Mouse (Mus musculus): Measurements from ENCODE around the gene Coq9. TPM values are rescaled to one million over a fixed set of nuclear protein-coding genes. Genes with fewer than 3 reads are reported as not detected.
A peak's percentile ranks its signal among the peaks of the same experiment; 100 is the strongest.

Coq9 gene
- total RNA-seq, 2 experiments from 2014 or later, result 392 to 399 TPM

DNA sequence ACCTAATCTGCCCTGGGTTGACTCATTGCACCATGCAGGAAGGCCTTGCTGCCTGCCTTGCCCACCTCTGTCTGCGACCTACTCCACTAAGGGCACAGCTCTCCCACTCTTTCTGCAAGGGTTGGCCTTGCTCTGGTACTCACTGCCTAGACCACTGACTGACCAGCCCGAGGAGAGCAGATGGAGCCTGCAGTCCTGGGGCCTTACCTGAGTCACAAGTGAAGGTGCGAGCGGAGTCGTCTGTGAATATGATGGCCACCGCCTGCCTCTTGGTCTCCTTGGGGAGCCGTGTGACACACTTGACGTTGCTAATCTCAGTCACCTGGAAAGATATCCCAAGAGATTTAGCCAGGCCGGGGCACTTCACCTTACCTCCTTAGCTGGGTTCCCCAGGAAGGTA, 28.8 kb downstream of the Coq9 start:
- no peak for DNase-seq (ENCODE audit: low spot score)

DNA sequence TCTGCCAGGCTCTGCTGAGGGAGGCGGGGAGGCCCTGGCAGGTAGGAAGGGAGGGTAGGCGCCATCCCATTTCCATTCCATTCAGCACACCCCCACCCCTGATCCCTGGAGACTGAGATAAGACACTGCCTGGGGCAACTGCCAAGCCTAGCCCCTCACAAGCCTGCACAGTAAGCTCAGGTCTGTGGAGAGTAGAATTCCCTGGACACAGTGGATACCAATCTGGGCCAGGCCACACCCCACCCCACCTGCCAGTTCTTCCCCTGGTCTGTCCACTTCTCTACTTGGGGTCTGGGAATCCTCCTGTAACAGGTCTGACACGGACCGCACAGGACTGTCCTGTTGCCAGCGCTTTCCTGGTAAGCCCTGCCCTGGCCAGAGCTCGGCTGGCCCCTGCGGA, 31.0 kb downstream of the Coq9 start:
- no peak for DNase-seq (ENCODE audit: low spot score)

DNA sequence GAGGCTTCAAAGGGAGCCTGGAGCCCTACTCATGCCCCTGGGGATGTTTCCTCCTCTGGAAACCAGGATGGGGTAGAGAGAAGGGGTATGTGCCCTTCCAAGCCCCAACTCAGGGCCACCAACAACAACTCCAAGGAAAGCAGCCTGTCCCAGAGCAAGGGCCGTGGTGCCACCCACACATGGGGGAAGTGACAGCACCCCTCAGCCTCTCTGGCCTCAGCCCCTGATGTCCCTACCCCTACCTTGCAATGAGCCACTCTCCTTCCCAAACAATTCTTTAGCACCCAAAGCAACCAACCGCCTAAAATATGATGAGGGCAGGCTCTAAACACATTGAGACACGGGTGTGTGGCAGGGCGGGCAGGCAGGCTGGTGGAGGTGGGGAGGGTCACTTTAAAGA, 31.9 kb downstream of the Coq9 start:
- no peak for DNase-seq (ENCODE audit: low spot score)

DNA sequence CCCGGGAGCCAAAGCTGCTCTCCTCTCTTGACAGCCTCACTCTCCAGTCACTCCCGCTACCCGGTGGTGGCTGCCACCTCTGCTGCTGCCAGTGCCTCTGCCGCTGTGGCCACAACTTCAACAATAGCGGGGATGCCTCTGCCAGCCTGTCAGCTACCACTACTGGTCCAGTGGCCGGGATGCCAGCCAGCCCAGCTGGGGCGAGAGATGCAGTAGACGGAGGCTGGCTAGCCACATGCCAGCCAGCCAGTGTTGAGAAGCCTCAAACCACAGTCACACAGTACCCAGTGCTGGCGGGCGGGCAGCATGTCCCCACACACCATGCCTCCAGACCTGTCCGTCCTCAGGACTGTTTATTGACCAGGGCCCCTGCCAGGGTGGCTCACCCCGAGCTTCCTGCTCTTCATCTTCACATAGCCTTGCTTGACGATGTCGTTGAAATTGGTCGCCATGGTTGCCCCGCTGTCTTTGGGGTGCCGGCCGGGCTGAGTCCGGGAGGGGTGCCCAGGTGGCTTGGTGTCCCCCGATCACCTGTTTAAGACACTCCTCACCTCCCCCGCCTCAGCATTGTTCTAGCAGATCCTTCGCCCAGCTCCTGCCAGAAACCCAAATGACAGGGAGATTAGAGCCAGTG, 32.5 kb downstream of the Coq9 start:
- no peak for DNase-seq (ENCODE audit: low spot score)

DNA sequence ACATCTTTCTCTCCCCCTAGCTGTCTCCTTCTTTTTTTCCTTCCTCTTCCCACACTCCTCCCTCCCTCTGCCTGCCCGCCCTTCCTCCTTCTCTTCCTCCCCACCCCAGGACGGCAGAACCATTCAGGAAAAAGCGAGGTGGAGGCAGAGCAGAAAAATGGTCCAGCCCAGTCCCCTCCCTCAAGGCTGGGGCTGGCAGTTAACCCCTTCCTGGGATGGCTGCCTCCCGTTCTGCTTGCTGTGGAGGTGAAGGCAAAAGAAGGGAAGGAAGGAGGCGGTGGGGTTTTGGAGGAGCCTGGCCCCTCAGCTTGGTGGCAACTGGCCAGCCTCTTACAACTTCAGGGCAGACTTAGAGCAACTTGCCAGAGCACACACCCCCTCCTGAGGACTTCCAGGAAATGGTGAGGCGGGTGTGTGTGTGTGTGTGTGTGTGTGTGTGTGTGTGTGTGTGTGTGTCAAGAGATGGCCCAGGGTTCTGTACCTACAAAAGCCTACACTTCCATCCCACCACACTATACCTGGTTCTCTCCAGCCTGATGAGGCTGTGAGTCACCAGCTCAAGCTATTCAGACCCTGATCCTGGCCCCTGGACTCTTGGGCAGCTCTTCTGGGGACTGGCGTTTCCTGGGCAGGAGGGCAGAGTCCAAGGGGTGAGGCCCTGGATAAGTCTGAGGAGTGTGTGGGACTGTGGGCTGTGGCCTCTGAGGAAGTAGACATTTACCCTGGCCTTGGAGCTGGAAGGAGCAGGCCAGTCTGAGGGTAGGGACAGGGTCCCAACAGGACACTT, 33.2 kb downstream of the Coq9 start:
- DNase-seq (ENCODE audit: low spot score), result peak; percentile 61

DNA sequence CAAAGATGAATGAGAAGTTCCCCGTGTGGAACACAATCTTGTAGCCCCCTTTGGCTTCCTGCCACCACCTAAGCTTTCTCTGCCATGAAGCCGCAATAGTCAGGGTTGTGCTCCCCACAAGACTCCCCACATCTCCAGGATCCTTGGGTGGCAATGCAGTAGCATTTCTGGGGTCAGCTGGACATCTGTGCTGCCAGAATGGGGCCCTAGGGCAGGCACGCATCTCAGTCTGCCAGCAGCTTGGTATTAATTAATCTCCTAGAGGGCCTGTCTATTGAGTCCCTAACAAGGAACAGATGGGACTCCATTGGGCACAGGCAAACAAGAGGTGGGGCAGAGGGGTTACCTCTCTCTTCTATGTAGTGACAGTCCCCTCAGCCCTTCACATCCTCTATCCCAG, 34.0 kb downstream of the Coq9 start:
- DNase-seq (ENCODE audit: low spot score), result no peak

DNA sequence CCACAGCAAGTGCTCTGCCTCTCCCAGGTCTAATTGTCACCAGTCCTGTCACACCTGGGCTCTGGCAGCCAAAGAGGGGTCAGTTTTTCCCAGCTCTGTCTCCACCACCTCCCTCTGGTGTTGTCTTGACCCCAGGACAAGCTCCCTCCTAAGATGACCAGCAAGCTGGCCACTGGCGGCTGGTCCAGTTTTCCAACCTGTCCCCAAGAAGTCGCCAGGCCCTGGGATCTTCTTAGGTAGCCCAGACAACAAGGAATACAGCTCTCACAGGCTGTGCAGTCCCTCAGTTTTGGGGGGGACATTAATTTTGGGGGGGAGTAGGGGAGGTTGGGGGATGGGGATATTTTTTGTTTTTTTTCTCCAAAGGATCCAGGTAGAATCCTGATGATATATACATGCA, 34.5 kb downstream of the Coq9 start:
- no peak for DNase-seq (ENCODE audit: low spot score)

DNA sequence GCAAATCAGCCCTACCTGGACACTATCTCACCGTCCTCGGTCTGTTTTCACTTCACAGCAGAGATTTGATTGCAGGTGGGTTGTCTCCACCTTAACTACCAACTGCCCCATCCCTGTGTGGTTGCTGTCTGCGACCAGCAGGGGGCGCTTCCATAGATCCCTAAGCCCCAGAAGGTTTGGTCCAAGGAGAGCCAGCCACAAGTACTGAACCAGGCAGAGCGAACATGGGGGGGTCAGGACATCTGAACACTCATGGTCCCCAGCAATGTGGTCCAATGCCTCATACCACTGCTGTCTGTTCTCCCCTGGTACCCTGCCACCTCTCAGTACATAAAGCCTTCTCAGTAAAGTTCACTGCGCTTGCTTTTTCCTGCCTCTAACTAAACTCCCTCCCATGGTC, 36.2 kb downstream of the Coq9 start:
- DNase-seq (ENCODE audit: low spot score), result peak; percentile 75

DNA sequence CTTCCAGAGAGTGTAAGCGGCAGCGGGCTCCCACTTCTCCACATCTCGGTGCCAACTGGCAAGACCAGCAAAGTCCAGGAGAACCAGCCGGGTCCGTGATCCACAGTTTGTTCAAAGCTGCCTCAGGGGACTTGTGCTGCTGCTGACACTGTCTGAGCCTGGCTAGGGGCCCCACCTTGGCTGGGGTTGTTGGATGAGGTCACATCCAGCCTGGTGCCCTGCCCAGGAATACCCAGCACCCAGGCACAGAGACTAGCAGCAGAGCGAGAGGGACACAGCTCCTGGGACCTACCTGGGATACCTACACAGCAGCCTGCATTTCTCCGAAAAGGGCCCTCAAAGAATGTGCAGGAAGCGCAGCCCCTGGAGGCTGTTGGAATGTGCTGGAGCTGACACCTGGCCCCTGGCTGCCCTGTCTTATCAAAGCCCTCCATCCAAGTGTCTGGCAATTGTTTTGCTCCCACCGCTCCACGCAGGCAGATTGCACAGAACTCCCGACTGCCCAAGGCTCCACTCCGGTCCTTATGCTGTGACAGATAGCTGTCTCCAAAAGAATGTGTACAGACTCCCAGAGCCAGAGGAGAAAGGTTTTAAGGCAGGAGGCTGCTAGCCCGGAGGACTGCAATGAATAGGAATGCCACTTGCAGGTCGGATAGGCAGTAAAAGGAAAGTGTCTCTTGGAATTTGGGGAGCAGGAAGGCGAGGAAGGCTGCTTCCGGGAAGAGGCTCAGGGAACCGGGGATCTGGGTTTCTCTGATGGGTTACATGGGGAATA, 37.2 kb downstream of the Coq9 start:
- DNase-seq (ENCODE audit: low spot score), result no peak

DNA sequence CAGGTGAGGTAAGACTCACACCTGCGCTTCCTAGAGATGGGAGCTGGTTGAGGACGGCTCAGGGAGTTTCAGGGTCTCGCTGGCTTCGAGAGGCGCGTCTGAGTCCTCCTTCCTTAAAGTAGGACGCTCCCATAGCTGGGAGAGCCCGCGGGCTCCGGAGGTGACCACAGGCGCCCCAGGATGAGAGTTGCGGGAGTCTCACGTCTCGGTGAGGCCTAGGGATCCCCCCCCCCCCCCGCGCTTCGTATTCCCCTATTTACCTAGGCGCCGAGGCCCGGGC, 37.7 kb downstream of the Coq9 start:
- DNase-seq (ENCODE audit: low spot score), result no peak

DNA sequence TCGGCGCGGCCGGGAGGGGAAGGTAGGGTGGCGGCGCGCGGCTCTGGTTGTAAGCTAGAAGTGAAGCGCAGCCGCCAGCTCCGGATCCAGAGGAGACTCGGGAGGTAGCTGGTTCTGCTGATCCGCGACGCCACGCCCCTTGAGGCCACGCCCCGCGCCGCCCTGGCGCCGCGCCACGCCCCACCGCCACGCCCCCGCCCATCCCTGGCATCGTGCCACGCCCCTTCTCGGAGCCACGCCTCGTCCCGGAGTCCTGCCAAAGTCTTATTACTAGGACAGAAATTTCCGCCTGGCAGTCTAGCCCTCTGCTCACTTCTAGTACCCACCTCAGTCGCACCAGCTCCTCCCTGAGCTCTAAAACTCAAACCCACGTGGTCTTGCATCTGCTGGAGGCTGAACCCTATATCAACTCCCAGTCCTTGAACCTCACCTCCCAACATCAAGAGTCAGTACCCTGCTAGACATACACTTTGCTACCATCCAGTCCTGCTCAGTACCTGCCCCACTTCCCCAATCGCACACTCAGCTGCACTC, 38.1 kb downstream of the Coq9 start, which contains the start of gene Dok4:
Dok4 (minus strand) TSS at position 134 of the 534 bp plus-strand sequence.
- DNase-seq (ENCODE audit: low spot score), result peak; percentile 84

DNA sequence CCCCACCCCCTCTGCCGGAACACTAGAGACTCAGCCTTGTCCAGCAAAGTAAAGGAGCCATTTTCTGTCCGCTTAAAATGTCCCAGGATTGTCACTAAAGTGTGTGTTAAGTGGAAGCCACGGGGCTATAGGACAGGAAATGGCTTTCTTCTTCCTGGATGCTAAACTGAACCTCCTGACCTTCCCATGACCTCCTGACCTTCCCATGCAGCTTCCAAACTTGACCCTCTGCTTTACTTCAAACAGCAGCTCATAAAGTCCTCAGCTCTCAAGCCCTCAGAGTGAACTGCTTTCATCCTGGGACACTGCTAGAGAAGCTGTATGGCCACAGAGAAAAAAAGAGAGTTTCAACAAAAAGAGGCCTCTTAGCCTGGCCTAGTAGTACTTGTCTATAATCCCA, 38.7 kb downstream of the Coq9 start:
- DNase-seq (ENCODE audit: low spot score), result no peak

DNA sequence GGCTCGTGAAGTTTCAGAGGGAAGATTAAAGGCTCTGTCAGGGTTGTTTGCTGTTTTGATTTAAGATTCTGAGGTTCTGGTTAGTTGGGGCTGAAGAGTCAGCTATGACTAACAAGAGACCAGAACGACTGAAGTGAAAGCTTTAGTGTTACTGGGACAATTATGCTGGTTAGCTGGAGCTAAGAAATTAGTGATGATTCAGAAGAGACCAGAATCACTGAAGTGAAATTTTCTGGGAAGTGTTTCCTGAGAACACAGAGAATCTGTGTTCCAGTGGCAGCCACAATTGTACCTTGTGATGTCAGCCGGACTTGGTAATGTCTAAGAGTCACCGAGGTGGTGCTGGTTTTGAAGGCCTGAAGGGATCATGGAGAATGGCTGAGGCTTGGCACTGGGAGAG, 42.6 kb downstream of the Coq9 start:
- DNase-seq (ENCODE audit: low spot score), result no peak

DNA sequence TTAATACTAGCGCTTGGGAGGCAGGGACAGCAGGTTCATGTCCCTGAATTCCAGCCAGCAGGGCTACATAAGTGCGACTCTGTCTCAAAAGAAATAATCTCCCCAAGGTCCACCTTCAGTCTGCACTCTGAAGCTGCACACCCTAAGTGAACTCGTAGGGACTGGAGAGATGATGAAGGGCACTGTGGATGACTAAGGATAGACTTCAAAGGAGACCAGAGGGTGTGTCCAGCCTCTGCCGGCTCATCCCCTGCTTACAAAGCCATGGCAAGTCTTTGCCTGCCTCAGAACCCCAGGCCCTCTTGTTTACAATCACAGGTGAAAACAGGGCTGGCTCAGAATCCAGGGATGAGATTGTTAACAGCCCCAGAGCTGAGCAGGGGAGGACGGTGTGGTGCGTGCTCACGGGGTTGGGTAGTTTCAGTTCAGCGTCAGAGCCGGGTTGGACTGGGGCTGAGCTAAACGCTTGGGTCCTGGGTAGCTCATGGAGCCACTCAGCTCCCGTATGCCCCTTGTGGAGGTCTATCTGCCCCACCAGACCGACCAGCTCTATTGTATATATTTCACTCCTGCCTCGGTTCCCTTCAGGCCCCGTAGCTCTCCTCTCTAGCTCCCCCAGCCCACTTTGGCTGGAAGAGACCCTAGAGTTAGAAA, 50.4 kb downstream of the Coq9 start:
- no peak for DNase-seq (ENCODE audit: low spot score)

DNA sequence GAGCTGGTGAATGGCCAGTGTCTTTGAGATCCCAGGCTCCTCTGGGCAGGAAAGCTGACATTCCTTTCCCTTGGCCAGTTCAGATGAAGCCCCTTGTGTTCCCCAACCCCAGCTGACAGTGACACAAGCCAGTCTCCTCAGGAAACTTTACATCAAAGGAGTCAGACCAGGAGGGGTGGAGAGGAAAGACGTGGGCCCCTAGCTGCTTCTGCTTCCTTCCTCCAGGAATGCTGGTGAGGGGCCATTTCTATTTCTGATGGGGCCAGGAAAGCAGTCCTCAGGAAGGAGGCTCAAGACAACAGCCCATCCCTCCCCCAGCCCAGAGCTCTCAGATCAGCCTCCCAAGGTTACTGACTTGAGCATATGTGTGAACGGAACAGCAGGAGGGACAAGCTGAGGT, 54.8 kb downstream of the Coq9 start:
- no peak for DNase-seq (ENCODE audit: low spot score)

DNA sequence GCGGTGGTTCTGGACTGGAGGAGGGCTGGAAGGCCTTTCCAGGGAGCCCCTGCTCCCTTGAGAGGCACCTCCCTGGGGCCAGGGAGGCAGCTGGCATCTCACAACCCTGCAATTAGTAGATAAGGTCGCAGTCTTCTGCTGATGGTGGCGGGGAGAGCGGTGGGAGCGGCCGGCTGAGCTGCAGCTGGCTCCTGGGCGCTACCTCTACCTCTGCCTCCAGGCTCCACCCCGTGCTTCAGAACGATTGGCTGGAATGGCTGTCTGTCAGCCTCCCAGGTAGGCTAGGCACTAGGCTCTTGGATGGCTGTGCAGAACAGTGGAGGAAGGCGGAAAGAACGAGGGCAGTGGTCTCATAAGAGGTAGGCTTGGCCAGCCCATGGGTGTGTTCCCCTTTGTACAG, 61.1 kb downstream of the Coq9 start:
- DNase-seq (ENCODE audit: low spot score), result no peak

DNA sequence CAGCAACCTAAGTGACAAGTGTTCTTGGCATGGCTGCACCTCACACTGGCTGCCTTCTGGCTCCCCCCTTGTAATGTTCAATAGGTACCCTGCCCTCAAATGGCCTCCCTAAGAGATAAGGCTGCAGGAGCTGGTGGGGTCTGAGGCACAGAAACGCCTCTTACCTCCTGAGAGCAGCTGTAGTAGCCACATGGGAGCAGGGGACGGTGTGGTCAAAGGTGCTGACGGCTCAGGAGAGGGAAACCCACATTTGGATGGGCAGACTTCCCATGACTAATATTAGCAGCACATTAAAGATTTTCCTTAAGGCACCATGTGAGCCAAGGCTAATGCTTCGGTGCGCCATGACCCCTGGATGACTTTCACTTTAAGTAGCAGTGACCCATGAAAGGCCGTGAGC, 62.5 kb downstream of the Coq9 start:
- peak; percentile 42 for DNase-seq (ENCODE audit: low spot score)

DNA sequence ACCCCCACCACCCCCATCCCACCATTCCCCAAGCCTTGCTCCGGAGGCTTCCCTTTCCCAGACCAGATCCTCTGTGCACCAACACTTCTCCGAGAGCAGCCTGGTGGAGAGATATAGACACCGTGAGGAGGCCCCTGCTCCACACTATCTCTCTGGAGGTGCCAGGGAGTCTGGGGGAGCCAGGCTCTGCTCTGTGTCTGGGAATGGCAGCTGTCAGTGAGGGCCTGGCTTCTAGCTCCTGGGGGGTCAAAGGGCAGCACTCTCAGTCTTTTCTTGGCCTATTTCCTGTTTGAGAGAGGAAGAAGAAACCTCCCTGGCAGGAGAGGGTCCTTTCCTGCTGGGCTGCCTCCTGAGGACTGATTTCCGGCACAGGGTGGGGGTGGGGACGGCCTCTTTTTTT, 62.9 kb downstream of the Coq9 start:
- DNase-seq (ENCODE audit: low spot score), result no peak

DNA sequence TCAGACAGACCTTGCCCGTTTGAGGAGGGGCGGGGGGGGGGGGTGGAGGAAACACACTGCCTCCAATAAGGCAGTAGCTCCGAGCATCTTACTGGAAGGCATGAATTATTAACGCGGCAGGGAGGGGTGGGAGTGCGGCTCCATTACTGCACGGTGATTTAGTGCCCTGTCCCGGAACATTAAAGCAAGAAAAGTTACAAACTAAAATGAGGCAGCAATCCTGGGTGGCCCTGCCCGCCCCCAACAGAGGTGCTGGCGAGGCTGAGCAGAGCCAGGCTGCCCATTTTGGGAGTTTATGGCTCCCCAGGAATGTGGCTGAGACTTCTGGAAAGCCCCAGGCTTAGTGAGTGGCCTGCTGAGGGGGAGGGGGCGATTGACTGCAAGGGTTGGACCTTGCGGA, 65.6 kb downstream of the Coq9 start:
- DNase-seq (ENCODE audit: low spot score), result no peak
